Mouse (Mus musculus): ENCODE measurements at regions not wholly inside any gene's neighbourhood (a gene's known extent, or its start where the extent isn't known, plus 50 kb on each side); places are given as distances from the start of the nearest gene placed in this dataset.

DNA sequence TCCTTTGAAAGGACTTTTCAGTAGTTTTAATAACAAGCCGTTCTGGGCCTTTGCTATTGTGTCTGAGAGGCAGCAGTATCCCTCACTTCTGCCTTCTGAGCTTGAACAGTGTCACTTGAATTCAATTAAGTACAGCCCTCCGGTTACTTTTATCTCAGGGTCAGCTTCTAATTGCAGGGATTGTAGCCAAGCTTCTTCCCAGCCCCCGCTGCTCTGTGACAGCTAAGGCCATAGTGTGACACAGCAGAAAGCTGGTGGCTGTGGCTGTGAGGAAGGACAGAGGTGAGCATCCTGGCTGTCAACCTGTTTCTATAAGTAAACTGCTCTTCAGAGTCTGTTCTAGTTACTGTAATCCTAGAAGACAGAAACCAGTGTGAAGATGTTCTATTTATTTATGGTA, 358.5 kb upstream of the Tle4 start:
- no peak for ATAC-seq (replicated peaks; ENCODE audit: low read depth, poor library complexity, severe bottlenecking)

DNA sequence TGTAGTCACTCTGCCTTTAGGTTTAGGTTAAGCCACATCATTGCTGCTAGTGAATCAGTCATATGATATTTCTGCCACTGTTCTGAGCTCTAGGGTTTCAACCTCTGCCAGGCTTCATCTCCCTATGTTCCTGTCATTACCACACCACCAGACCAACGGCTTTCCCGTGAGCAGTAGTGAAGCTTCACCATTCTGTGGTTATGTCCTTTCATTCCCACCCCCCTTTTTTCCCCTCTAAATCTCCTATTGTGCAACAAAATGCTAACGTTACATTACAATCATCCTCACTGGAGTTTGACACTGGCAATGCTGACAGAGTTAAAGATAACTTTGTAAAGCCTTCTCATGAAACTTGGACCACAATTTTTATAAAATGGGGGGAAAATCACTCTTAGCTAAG, 358.1 kb upstream of the Tle4 start:
- no peak; the same call in 1 of the 2 replicates for ATAC-seq (replicated peaks; ENCODE audit: low read depth, poor library complexity, severe bottlenecking)

DNA sequence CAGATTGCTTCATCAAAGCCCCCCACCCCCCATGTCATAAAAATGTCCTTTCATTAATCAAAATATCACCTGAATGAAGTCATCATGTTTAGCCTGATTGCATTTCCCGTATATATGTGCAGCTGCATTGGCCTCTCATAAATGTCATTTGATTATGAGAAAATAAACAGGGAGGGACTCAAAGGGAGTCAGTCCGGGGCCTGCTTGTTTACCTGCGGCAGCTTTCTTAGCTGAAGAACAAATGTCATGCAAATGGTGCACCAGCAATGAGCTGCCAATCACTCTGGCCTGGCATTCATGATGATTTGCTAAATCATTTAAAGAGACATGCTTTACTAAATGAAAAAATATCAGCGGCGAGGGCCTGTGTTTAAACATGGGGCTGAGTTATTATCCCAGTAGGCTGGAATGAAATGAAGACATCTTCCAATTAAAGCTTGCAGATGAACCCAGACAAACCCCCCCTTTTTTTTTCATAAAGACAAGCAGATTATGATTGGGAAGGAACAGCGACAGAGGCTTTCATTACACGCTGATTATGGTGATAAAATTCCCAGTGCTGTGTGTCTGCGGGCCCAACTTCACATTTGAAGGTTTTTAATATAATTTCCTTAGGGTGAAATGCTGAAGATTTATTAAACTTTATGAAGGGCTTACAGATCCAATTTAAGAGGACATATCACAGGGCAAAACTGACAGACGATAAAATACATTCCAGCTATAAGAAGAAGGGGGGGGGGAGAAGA, 342.5 kb upstream of the Tle4 start:
- no peak for ATAC-seq (replicated peaks; ENCODE audit: low read depth, poor library complexity, severe bottlenecking)

DNA sequence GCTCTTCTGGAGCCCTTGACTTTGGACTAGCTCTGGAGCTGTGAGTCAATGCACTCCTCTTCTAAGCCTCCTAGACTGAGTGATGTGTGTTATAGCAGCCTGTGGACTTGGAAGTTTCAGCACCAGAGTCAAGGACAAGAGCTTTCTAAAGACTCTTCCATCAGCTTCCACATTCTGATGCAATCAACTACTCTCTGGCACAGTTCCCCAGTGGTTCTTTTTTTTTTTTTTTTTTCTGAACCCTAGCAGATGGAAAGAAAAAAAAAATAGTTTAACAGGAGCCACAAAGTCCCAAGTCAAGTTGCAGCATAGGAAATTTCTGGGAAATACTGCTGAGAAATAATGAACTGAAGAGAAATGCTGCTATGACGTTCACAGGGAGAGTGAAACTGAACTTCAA, 324.4 kb upstream of the Tle4 start:
- no peak for ATAC-seq (replicated peaks; ENCODE audit: low read depth, poor library complexity, severe bottlenecking)

DNA sequence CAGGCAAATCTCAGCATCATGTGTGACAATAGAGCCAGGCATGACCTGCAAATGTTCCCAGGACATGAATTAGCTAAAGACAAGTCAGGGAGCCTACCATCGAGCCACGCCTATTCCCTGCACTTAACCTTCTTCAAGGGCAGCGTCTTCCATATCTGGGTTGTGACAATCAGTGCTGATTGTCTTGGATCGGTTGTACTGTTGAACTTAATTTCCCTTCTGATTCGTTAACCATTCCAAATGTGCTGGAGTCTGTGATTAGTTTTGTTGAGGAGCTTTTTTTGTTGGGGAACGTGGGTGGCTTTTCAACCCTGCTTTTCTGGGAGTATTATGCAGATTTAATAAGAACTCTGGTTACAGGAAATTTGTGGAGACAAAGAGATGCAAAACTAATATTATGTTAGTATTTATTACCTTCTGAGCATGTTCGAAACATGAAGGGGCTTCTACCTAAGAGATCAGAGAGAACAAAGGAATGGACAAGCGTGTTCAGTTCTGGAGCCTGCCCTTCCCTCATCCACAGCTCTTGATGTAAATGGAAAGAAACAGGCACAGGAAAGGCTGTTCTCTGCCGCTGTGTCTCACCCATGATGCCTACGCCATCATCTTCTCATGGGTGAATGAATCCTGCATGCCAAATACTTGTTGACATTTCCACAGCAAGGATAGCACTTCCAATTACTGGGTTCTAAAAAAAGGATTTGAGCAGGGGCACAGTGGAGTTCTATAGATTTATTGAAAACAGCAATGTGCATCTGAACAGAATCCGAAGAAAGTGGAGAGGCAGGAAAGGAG, 313.4 kb upstream of the Tle4 start:
- ATAC-seq (replicated peaks; ENCODE audit: low read depth, poor library complexity, severe bottlenecking): no peak

DNA sequence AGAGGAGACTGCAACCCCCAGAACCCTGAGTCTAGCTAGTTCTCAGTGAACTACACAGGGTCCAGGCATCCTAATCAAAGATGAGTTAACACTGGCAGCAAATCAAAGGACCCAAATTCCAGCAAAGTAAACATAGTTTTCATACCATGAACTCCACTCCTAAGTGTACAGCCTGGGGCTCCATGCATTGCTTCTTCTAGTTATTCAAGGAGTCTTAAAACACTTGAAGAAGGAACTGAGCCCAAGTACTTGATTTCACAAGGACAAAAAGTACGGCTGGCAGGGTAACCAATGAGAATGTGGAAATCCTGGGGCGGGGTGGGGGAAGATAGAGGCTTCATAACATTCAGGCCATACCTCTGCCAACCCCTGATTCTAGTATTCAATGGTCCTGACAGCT, 297.0 kb upstream of the Tle4 start:
- no peak for ATAC-seq (replicated peaks; ENCODE audit: low read depth, poor library complexity, severe bottlenecking)

DNA sequence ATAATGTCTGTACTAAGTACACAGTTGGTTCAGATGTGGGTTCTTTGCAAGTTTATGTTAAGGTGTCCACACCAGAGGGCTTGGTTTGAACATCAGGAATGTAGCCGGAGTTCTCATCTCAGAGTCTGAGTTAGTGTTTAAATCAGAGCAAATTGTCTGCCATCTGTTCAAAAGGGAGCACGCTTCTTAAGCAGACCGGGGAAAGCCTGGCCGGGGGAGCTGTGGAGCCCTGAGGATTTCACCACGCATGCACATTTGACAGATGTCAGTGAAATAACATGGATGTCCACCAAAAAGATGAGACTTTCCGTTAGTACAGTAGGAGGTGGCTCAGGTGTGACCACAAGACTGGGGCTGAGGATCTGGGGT, 294.5 kb upstream of the Tle4 start:
- no peak for ATAC-seq (replicated peaks; ENCODE audit: low read depth, poor library complexity, severe bottlenecking)

DNA sequence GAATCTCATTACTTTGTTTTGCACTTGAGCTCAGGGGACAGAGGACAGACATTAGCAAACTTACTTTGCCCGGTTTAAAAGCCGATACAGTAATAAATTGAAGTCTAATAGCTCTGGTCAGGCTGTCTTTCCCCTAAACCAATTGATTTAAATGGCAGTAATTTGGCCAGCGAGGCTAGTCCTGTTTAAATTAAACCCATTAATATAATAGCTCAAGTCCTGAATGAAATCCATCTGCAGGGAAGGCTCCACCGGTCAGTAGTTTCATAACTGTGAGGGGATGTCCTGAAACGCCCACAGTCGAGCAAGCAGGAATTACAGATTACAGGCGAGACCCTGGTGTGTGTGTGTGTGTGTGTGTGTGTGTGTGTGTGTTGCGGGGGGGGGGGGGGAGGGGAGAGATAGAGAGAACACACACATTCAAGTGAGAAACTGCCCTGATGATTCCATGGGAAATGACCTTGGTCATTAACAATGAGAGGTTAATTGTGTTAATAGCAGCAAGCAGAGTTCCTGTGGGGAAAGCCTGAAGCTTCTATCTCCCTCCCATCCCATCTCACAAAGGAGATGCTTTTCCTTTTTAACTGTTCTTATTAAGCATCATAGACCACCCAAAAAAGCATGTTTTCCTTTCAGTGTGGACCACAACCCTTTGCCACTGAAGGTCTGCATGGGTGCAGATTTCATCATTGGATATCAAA, 294.0 kb upstream of the Tle4 start:
- no peak for ATAC-seq (replicated peaks; ENCODE audit: low read depth, poor library complexity, severe bottlenecking)

DNA sequence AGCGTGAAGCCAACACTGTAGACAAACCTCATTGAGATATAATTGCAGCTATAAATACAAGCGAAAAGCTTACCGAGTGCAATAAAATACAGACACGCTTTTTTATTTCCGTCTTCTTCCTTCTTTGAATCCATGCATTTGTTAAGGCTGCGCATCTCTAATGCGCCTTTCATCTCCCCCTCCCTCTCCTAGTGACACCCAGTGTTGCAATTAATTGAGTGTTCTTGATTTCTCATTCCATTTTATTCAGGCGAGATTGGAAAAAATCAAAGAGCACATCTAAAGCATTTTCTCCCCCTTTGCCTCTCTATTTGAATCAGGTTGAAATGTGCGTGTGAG, 293.2 kb upstream of the Tle4 start:
- no peak for ATAC-seq (replicated peaks; ENCODE audit: low read depth, poor library complexity, severe bottlenecking)

DNA sequence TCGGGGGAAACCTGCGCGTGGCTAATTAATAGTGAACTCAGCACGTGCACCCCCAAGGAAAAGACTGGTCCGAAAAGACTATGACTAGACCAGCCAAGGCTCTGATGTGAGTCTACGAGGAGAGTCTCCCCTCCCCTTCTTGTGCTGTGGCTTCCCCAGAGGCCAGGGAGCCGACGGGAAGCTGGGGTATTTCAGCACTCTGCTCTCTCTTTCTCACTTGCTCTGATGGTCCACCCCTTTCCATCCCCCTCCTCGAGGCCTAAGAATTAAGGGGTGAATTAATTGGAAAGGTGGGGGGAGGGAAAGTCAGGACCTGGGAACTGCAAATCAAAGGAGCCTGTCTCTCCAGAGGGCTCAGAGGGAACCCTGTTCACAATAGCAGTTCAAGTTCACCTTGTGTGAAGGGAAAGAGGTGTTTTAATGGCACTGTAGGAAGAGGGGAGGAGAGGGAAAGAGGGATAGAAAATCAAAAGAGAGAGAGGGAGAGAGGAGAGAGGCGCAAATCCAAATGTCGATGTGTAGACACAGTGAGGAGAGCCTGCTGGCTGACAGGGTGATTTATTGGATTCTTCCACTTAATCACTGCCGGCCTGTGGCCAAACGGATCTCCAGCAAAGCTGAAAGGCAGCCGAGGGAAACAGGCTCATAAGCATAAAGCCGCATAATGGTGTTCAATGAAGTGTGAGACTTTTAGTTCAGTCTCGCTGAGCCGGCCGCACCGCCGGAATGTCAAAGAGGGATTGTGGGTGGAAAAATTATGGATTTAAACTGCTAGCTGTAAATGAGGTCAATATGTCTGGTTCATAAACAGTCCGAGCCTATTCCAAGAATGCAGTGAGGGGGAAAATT, 292.6 kb upstream of the Tle4 start:
- ATAC-seq (replicated peaks; ENCODE audit: low read depth, poor library complexity, severe bottlenecking): no peak

DNA sequence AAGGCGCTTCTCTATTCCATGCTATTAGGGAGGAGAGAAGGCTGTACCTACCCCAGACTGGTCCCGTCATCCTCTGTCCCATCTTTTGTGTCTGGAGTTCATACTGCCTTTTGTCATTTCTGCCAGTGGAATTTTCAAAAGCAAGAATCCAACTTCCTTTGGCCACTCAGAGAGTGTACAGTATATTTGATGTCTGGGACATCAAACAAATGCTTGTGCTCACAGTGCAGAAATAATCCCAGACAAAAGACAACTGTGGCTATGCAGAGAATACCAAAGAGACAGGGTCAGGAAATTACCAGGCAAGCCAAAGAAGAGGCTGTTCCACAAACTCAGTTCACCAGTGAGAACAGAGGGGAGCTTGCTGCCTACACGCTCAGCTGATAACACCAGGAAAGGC, 291.9 kb upstream of the Tle4 start:
- no peak for ATAC-seq (replicated peaks; ENCODE audit: low read depth, poor library complexity, severe bottlenecking)

DNA sequence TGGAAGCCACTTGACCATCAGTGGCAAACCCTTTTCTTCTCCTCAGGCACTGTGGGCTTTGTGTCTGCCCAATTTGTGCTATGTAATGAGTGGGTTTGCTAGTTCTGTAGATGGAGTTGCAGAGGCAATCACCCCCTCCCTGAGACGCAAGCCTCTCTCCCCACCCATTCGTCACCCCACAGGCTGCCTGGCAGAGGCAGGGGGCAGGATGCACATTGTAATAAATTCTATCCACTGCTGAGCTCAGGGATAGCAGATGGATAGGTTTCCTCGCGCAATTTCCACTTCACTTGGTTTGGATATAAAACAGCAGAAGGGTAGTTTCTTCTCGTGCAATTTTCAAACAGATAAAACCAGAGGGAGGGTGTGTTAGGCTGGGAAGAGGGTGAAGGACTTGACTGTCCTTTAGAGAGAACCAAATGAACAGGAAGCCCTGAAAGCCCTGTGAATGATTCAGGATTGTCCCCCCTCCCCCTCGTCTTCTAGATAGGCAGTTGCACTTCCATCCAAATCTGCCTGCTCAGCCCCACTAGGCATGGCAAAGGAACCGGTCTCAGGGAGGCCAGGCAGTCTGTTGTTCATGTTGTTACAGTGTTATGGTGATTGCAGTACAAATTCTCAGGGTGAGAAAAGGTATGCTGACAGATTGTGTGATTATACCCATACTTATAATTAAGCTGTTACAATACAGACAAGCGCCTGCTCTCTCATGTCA, 286.0 kb upstream of the Tle4 start:
- no peak for ATAC-seq (replicated peaks; ENCODE audit: low read depth, poor library complexity, severe bottlenecking)

DNA sequence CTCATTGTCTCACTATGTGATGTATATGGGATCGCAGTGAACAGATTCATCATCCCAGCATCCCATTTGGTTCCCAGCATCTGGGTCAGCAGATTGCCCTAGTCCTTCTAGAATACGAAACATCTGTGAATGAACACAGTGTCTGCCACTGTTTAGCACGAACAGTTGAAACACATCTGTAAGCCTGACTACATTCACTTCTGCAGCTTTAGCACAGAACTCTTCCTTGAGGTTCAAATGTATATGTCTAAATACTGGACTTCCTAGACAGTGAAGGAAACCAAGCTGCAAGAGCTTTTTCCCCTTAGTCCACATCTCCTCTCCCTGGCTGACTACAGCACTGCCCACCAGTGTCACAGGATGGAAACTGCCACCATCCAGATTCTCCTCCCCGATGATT, 283.0 kb upstream of the Tle4 start:
- no peak for ATAC-seq (replicated peaks; ENCODE audit: low read depth, poor library complexity, severe bottlenecking)

DNA sequence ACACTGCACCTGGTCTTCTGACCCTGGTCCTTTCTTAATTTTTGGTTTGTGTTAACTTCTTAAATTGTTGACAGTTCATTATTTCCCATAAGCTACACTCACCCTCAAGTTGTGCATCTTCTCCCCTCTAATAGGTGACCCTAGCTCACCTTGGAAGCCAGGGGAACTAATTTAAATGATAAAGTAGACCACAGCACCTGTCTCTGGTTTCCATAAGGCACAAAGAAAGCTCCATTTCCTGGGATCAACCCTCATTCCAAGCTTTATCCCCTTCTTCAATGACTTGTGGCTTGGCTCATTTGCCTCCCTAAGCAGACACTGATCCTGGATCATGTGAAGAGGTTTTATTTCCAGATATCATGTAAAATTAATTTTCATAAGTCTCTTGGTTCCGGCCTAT, 276.1 kb upstream of the Tle4 start:
- ATAC-seq (replicated peaks; ENCODE audit: low read depth, poor library complexity, severe bottlenecking): no peak

DNA sequence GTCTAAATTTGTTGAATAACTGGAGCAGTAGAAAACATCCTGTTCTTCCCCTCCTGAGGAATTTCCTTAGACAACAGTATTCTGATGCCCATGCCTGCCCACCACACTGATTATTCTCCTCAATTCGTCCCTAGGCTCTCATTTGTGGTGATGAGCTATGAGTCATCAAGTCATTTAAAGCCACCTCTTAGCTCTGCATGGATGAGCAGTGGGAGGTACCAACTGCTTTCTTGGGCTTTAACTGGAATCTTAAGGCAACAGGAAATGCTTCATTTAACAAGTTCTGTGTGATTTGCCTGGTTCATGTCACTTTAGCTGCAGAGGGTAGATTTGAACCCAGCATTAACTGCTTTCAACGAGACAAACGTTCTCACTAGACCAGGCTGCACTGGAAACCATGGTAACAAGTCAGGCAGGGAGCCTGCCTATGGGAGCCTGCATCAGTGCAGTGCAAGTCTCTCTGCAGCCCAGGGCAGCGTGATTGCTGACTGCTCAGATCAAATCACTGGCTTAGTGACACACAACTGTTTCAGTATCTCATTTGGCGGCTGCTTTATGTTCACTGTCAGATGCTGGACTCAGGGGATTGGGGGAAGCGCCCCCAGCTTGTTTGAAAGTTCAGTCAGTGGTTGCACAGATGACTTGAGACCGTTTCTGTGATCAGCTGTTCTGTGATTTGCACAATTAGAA, 273.5 kb upstream of the Tle4 start:
- ATAC-seq (replicated peaks; ENCODE audit: low read depth, poor library complexity, severe bottlenecking): no peak

DNA sequence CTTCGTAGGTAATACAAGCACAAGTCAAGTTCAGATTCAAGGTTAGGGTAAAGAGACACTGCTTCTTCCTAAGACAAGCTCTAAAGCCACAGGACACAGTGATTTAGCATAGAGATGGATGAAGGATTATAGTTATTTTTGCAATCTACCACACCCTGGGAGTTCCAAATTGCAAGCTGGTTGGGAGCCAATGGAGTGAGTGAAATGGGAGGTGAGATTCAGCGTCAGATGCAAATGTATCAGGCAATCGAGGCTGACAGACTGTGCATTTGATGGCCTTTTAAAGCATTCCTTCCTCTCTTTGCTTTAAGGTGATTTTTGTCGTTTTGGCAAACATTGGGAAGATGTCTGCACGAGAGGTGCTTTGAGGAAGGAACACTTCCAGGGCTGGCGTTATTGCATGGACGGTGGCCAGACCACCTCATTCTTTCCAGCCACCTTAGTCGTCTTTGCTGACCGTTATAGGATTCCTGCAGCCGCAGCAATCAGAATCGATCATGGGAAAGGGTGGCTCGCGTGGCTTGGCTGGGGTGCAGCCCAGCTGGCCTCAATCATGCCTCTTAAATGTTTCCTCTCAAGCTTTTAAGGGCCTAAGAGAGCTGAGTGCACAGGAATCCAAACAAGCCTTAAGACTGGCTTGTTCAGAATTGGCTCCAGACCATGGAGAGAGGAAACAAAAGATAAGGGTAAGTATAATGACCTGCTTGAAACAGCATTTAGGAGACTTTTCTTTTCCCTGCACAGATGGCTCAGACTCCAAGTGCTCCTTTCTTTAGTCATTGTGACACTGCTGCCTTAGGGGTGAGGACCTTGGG, 265.0 kb upstream of the Tle4 start:
- no peak for ATAC-seq (replicated peaks; ENCODE audit: low read depth, poor library complexity, severe bottlenecking)

DNA sequence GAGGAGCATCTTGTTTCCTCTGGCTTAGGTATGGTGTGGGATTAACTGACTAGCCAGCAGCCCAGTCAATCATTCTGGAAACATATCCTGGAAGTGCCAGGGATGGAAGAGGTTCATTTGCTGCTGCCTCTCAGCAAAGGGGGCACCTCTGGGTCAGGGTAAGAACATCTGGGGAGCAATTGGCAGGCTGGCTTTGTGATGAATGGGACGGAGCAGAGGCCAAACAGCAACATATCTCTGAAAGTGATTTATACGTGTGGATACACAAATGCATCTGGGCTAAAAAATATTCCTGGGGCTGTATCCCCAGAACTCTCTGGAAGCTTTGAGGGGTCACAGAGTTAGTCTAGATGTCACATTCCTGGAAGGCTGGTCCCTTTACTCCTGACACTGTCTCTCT, 257.2 kb upstream of the Tle4 start:
- no peak for ATAC-seq (replicated peaks; ENCODE audit: low read depth, poor library complexity, severe bottlenecking)

DNA sequence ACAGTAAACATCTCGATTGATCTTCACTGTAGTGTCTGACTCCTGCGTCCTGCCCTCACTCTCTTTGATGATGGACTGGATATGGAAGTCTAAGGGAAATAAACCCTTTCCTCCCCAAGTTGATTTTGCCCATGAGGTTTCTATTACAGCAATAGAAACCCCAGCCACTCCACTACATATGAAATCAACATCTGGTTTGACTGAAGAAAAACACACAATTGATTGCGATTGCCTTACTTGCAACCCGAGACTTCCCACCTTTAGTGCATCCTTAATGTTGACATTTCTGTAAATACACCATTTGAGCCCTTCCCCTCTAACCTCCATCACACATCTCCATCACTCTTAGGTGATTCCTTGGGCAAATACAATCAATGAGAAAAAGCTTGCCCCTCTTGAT, 255.6 kb upstream of the Tle4 start:
- ATAC-seq (replicated peaks; ENCODE audit: low read depth, poor library complexity, severe bottlenecking): no peak

DNA sequence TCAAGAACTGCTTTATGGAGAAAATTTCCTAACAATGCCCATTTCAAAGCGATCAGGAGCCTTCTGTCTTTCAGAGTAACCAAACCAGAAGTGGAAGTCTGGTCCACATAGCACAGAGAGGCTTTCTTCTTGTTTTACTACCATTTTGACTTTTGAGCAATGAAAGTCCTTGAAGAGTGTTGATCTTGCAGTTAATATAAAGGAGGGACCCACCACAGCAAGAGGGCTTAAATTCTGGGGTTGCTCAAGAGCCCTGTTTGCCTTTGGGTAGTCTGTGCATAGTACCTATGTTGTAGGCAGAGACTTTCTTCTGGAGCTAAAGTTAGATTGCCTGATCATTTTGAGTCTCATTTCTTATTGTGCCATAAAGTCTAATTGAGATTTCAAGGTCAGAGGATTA, 251.7 kb upstream of the Tle4 start:
- no peak for ATAC-seq (replicated peaks; ENCODE audit: low read depth, poor library complexity, severe bottlenecking)
